Mouse (Mus musculus) natural killer cell, adult 2 months (primary cell): ENCODE data around the gene Fbrsl1.
A peak's percentile ranks its signal among the peaks of the same experiment; 100 is the strongest.
"Not testable (repeated sequence)": the region's sequence is repeated elsewhere in the genome, so short reads cannot be mapped to it uniquely, and the experiment has no call there.

Experiments used
- DNase-seq, 2 experiments: peaks; one replicate each; pipeline ENCODE4 v3.0.0; 2022; ENCODE audit warnings: low spot score in 2 of 2

Gene Fbrsl1

DNA sequence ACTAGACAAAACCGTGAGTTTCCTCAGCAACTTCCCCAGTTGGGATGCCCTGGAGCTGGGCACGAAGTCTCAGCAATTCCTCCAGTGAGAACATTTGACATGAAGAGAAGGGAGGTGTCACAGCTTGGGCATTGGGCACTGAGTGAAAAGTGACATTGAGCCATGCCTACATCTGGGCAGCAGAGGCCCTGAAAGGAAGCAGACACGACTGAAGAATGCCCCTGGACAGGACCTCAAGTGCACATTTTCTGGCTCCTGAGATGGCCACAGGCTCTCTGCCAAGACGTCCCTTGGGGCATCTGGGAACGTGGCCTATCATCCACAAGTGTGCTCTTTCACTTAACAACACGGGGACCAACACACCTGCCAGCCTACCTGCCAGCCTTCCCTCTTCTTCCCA, 991 bp upstream of the Fbrsl1 start:
- no peak for DNase-seq

DNA sequence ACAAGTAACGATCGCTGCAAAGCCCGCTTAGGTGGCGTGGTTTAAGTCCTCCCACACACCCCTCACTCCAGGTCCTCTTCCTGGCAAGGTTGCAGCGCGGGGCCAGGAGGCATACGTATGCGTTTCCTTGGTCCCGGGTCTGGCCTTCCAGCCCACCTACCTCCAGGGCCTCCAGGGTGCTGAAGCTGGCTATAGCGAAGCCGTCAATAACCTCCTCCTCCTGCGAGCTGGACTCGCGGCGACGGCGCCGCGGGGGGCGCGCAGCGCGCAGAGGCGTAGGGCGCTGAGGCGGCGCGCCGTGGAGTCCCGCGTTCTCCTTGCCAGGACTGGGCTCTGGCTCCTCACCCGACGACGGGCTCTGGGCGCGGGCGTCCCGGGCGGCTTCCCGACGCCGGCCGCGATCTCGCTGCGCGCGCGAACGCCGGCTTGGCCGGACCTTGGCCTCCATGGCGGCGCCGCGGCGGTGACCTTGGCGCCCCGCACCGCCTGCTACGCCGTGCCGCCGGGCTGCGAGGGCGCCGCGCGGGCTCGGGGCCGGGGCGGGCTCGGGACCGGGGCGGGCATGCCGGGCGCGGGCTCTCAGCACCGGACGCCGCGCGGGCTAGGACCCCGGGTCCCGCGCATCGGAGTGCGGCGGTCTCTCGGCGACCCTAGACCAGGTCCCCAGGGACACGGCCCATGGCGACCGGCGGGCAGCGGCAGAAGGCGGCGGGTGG, 425 bp downstream of the Fbrsl1 start:
- peak in 1 of 2 experiments; percentile 17 for DNase-seq

DNA sequence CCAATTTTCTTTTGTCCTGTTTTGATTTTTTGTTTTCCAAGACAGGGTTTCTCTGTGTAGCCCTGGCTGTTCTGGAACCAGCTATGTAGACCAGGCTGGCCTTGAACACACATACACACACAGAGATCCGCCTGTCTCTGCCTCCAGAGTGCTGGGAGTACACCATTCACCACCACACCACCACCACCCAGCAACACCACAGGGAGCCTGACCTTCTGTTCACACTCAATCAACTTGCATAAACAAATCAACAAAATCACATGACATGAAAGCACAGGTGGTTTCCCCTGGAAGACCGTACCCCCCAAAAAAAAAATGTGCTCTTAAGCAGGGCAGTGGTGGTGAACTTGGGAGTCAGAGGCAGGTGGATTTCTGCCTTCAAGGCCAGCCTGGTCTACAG, 3.8 kb downstream of the Fbrsl1 start:
- DNase-seq, result no peak

DNA sequence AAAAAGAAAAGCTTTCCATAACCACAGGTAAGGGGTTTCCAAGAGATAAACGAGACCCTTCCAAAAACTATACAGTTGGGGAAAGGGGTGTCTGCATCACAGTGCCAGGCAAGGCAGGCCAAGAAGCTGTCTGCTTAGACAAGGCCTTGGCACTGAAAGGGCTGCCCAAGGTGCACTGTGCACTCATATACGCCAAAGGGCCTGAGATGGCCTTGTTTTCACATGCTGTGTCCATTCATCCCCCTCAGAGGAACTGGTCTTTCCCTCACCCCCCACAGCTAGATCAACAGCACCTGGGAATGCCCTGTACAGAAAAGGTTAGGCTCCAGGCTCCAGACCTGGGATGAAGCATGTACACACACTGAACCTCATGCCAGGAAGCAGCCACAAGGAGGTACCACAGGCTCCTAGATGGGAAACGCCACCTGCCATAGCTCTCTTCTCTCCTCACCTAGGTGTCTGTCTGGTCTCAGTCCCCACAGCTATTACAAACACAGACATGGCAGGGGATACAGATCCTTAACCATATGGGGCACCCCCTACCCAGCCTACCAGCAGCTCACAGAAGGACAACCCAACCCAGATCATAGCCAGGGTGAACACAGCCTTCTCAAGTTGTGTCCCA, 5.2 kb downstream of the Fbrsl1 start:
- DNase-seq, result no peak

DNA sequence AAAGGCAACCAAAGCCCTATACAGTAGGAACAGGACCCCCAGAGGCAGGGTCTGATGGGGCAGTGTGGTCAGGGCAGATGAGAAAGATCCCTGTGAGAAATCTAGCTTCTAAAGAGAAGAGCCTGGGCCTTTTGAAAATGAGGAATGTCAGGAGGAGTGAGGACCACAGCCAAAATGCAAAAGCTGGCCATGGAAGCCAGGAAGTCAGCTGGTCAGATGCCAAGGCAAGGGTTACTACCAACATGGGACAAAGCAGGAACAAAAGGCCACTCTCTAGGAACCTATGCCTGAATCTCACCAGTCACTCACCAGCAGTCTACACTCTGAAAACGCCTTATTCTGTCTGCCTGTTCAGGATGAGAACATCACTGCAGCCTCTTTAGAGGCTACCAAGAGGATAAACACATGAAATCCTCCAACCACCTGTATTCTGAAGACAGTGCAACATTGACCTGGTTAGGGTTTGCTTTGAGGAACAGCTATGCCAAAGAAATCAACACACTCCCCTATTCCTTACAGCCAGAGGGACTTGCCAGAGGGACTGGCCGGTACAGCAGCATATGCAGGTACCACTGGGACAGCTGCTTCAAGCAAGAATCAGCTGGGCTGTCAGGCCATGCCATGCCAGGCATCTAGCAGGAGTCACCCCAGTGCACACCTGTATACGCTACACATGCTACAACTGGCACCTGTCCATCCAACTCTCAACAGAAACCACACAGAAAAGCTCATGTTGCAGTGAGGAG, 8.6 kb downstream of the Fbrsl1 start:
- DNase-seq, result no peak

DNA sequence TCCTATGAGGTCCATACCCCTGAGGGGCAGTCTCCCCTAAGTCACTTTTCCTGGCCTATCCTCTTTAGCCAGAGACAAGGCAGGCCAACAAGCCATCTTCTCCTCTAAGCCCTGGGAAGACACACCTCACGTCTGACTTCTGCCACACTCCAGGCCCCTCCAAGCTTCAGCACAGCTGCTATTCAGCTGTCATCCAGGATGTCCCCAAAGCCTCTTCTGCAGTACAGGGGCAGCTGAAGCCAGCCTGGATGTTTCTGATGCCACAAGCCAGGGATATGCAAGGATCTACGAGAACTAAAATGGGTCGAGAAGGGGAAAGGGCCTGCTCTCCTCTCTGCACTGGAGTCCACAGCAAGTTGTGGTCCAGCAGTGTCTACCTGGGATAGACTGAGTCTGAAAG, 9.7 kb downstream of the Fbrsl1 start:
- DNase-seq, result no peak

DNA sequence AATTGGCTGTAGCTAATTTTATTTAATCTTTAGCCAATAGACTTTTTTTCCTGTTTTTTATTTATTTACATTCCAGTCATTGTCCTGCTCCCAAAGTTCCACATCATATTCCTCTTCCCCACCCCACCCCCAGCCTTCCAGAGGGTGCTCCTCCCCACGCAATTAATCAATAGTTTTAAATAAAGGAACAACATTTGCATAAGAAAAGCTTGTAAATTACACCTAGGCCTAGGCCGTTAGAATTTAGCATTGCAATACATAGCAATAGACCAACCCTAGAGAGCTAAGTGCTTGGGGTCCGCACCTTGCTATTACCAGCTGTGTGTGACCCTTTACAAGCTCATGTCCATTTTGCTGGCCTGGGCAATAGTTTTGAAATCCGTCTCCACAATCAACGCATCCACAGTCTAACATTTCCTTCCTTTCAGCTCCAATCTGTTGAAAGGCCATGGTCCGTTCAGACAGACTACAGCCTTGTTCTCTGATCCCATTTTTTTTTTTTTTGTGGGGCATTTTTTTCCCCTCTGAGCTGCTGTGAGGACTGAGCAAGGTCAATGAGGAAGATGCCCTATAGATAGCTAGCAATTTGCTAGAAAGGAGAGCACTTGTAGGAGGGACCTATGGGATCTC, 10.6 kb downstream of the Fbrsl1 start:
- DNase-seq, result no peak

DNA sequence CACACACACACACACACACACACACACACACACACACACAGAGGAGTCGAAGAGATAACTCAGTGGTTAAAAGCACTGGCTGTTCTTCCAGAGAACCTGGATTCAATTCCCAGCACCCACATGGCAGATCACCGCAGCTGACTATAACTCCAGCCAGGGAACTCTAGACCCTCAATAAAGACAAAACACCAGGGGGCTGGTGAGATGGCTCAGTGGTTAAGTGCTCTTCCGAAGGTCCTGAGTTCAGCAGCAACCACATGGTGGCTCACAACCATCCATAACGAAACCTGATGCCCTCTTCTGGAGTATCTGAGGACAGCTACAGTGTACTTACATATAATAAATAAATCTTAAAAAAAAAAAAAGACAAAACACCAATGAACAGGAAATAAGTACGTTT, 12.1 kb downstream of the Fbrsl1 start:
- DNase-seq, result not testable (repeated sequence)

DNA sequence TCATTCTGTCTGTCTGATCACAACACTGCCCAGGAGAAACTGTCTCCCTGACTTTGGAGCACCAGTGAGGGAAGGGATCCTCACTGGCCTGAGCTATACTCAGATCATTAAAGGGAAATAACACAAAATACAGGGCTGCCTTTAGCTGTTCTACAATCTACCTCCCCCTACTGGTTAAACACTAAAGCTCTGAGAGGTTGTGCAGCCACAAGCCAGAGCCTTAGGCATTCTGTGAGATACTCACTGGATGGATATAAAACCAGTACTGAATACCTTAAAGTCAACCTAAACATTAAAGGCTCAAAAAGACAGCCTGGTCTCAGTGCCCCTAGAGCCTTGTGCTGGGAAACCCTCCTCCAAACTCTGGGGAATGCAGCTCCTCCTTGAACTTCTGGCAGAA, 13.5 kb downstream of the Fbrsl1 start:
- no peak for DNase-seq

DNA sequence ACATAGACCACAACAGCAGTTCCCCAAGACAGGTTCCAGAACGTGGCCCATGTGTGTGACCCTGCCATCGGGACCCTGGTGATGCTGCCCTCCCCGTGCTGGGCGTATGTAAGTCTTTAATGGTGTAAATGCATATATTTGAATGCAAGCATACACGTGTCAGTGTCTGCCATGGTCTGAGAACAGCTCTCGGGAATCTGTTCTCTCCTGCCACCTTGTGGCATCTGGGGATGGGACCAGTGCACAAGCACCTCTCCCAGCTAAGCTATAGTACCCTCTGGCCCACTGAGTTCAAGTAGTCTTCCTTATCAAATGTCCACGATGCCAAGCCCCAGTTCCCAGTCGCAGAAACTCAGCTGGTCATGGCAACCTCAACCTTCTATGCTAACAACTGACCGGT, 19.3 kb downstream of the Fbrsl1 start:
- peak in 1 of 2 experiments; percentile 14 for DNase-seq

DNA sequence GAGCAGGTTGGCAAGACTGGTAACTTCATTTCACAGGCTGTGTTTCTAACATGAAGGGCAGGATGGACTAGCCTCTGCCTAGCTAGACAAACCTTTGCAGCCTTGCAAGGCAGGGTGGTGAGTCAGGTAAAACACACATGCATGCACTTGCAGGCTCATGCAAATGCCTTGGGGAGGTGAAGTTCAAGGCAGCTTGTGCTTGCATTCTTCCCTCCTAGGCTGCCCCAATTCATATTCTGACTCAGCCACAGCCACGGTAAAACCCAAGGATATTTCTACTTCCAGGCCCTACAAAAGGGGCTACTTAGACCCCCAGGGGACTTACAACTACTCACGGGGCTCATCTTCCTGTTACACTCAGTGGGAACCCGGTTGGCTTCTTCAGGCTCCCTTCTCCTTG, 20.0 kb downstream of the Fbrsl1 start:
- no peak for DNase-seq

DNA sequence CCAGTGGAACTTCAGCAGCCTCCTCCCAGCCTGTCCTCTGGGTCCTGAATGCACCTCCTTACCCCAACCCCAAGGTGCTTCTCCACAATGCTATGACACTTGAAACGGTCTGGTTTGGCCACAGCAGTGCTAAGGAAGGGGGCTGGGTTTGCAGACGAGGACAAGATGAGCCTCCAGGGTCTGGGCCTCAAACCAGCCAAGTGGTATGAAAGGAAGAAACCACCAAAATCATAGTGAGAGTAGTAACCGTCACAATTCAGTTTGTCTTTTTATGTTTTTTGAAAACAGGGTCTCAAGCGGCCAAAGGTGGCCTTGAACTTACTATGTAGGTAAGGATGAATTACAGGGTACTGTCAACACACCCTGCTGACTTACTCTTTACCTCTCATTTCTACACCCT, 23.1 kb downstream of the Fbrsl1 start:
- DNase-seq, result no peak

DNA sequence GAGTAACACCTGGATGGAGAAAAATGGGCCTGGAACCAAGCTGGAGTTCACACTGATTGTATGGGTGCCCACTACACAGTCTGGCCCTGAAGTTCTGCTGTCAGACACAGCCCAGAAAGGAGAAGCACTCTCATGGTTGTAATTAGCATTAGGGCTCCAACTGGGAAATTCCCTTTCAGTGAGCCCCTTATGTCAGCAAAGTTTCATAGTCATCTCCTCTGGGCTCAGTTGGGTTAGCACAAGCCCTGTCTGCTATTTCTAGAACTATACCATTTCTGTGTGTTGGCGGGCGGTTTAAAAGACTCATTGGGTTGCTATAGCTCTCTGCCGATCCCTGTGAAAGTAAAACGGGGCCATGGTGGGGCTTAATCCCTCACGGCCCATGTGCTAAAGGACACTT, 24.1 kb downstream of the Fbrsl1 start:
- no peak for DNase-seq

DNA sequence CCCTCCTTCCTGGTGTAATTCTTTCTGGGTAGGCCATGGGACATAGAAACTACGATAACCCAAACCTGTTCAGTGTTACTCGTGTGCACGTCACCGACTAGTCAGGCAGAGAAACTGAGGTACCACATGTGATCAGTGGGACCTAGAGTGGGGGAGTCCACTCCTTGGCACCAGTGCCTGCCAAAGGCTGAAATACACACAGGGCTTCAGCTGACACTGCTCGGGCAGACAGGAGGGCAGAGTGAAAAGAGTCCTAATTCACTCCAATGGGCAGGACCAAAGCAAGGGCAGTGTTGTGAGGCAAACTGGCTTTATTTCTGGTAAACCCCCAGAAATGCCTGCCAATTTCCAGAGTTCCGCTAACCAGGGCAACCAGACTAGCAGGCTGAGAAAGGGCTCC, 26.9 kb downstream of the Fbrsl1 start:
- DNase-seq, result no peak

DNA sequence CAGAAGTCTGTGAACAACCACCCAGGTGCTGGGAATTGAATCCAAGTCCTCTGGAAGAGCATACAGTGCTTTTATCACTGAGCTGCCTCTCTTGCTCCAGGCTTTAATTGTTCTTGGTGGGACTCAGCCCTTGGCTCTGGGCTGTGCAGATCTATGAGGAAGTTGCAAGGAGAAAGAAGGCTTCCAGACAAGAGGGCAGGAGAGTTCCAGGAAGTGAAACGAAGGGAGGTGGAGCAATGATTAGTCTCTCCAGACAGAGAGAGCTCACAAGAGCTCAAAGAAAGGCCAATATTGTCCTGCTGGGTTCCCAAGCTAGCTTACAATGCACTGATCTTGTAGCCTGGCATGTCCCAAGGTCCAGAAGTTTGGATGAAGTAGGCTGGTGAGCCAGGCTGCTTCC, 27.4 kb downstream of the Fbrsl1 start:
- no peak for DNase-seq

DNA sequence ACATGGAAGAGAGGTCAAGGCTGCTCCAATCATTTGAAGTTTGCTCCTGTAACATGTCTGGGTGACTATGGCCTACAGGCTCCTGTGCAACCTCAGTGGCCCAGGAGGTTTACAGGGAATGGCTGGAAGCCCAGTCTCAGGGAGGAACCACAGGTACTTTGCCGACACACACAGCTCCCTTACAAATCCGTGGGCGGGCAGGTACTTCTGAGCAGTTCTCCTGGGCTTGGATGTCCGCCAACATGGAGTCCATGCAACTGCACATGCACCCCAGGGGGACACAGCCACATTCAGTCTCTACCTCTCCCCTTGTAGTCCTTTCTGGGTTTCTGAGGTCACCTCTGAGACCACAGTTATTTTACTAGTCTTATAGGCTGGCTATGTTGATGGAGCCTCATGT, 28.1 kb downstream of the Fbrsl1 start:
- no peak for DNase-seq

DNA sequence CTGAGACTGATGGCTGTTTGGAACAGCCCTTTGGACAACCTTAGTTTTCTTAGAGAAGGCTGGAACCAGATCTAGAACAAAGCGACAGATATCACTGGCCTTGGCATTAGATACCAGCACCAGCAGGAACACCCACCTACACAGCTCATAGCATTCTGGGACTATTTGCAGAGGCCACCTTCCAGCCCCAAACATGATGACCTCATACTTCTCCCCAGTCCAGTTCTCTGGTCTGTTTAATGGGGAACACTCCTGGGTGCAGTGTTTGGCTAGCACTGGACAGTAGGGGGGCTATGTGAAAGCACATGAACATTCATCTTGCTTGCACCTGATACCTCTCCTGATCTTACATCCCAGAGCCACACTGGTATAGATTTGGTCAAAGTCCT, 29.8 kb downstream of the Fbrsl1 start:
- DNase-seq, result no peak

DNA sequence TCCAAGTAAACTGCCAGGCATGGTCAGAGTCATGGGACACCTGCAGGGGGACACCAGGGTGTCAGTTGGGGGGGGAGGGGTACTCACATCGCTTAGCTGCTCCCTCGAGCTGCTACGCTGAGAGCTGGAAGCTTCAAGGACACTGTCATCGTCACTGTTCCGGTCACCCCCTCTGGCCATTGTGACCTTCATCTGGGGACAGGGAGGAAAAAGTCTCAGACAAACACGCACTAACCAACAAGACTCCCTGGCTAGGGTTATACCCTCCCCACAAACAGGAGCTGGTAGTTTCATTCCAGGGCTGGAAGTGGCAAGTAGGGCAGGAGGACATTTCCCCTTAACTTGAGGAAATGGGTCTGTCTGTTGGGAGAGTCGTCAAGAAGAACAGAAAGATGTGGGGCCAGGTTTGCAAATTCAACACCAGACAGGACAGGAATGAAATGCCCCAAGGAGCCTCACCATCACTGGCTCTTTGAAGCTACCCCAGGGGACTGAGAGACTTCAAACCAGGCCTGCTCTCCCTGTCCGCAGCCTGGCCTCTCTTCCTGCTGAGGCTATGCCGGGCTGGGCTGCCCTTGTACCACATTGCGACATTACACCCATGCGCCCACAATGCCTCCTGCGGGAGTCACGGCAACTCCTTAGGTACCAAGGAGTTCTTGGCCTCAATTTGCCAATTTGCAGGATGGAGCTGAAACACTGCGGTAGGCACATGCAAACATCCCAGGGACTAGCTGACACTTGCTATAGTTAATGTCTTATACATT, 30.4 kb downstream of the Fbrsl1 start:
- no peak for DNase-seq

DNA sequence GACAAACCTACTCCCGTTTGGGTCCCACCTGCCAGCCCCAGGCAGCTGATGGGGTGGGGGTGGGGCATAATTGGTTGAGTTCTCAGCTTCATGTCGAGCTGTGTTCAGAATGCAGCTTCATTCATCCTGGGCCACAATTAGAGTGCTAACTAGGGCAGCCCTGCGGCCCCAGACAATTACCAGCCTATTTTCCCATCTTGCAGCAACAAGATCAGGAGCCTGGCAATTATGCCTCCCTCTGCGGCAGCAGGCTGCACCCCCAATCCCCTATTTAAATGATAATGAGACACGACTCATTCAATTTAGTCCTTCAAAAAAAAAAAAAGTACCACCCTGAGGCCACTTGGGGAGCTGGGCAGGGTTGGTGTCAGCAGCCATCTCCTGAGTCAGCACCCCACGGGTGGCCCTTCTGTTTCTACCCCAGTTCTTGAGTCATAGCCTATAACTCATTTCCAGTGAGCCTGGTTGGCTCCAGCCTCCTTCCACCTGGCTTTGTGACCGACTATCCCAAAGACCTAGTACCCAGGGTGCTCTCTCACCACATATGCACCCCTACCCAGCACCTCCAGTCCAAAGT, 31.4 kb downstream of the Fbrsl1 start:
- no peak for DNase-seq

DNA sequence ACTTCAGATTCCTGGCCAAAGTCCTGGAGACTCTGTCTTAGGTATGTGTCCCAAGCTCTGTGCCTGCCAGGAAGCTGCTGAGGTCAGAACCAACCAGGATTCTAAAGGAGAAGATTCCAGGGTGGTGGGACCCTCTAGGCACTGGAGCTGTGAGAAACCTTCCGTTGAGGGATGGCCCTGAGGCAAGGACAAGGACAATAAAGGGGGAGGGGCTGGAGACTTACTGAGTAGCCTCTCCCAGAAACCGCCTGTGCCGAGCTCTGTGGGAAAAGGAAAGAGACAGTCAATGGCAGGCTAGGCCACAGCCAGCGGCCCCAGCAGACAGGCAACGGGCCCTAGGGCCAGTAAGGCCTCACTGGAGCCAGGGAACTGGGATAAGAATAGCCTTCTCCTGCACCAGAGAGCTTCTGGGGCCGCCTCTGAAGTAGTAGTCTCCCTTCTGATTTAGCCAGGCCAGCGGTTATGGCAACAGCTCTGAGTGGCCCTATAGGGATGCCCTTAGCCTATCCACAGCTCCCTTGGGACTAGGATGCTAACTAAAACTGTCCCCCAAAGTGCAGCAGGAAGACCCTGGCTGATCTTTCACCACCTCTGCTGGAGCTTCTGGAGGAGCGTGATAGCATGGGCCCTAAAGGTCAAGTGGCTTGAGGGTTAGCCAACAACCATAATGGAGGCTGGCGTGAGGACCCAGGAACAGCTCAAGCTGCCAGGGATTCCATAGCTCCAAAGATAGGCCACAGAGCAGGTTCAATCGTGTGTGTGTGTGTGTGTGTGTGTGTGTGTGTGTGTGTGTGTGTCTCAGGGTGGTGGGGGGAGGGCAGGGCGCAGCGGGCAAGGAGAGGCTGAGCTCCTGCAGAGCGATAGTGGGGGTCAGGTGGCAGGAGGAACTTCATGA, 32.2 kb downstream of the Fbrsl1 start:
- DNase-seq, result no peak

DNA sequence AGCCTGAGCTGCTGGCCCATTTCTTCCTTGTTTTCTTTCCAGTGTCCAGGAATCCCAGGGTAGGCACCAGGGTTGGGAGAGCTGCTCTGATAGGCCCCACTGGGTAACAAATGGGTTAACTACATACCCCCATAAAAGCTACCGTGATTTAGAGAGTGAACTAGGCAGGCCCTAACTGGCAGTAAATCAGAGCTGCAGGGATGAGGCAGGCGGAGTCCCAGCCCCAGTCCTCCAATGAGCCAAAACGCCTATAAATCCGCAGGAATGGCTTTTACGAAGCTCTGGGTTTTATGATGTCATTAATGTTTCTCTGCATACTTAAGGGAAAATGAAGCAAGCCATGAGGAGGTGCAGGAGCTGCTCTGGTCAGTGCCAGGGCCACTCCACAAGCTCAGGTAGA, 33.3 kb downstream of the Fbrsl1 start:
- DNase-seq, result no peak
